Mouse (Mus musculus) spleen, embryonic (tissue): ENCODE data around the gene S100a10.
"Not testable (repeated sequence)": the region's sequence is repeated elsewhere in the genome, so short reads cannot be mapped to it uniquely, and the experiment has no call there.

Experiments
- CTCF ChIA-PET: fragments of 350-600 bp; sonication (Branson Sonifier 250); formaldehyde crosslinking; loops from one replicate; lab custom pipeline; 2022; lab: Charles Lee

S100a10 gene

DNA sequence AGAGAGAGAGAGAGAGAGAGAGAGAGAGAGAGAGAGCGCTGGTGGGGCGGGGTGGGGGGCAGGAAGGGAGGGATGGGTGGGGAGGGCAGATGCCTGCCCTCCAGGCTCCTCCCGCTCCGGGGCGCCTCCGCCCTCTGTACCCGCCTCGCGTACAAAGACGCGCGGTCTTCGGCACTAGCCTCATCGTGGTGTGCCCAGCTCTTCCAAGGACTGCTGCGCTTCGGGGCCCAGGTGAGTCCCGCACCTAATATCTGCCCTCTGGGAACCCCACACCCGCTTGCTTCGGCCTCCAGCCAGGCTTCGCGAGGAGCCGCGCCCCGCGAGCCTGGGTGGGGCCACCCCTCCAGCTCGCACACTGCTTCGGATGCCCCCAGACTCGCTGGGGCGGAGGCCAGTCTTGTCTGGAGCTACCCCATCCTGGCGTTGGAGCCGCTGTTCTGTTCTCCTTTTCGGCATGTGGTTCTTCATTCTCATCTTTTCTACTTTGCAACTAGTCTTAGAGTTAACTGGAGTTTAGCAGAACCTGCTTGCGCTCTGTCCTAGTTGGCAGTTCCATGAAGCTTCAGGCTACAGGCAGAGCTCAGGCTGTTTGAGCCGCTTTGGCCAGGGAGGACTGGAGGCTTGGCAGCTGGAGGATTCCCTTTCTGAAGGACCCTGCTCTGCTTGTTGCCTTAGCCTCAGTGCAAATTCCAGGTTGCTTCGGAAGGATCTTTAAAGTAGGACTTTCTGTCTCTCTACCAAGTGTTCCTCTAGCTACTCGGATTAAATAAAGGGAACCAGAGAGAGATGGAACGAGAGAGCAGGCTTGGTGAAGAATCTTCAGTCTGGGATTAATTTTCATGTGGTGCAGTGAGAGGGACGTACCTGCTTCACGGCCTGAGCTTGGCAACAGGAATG lies at the start of gene S100a10:
Gene S100a10 (plus strand): TSS at position 100 of the 897 bp plus-strand sequence.
- CTCF ChIA-PET: no interaction called here

DNA sequence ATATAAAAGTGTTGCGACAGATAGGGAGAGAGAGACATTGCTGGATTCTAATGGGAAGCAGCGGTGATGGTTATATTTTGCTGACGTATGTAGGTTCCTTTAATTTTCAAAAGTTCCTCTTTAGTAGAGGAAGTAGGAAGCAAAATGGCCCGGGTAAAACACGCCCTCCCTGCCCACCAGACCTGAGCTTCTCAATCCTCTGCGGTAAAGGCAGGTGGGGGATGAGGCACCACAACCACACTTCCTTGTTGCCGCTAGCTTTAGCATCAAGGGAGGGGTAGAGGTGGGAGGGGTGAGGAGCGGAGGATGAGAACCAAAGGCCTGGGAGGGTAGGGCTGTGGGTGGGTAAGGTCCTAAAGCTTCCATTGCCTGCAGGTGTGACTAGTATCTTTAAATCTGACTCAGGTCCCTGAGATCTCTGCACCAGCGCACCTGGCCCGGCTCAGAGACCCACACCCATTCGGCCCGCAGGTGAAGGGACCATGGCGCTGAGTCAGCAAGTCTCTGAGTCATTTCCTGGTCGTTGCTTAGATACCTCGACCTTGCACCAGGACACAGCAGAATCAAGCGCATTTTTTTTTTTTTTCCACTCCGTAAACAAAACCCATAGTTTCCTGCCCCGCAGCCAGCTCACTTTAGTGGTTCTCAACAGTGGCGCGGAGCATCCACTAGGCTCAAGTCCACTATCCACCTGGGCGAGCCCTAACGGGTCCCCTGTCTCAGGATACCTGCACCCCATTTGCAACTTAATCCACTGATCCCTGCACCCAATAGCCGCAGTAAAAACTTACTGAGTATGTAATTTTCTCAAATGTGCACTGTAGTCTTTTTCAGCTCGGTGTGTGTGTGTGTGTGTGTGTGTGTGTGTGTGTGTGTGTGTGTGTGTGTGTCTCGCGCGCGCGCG lies 48.7 kb upstream of the S100a10 start:
- CTCF ChIA-PET: interaction anchor here (0.7 kb wide), 1 partner anchor 32 kb away, joined by 4 read pairs; no protein-coding TSS in a partner anchor

DNA sequence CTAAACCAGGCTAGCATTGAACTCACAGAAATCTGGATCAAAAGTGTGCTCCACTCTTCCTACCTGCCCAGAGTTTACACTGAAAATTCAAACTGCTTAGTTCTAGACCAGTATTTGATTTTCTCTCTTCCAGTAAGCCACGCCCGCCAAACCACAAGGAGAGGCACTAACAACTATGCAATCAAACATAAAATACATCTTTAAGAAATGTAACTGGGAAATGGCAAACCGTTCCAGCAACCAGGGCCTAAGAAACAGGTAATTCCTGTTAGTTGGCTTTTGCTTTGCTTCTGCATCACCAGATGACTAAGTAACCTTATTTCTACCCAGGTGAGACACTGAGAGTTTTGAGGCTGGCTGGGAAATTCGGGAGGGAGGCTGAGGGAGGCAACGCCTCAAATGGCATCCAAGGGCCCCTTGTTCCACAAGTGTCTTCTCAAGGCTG lies 48.0 kb upstream of the S100a10 start:
- CTCF ChIA-PET: no interaction called here

DNA sequence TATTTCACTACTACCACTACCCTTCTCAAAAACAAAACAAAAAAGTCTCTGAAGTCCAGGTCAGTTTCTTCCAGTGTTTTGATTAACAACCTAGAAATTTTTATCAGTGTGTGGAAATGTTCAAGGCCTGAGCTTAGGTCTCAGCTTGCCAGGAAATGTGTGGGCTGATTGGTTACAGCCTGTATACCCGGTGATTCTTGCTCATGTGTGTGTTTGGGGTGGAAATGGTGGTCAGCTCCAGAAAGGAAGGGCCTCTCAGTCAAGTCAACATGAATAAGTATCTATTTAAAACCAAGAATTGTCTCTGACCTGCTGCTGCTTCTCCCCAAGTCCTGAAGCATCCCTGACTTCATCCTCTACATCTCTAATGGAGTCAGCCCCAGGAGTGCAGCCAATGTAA lies 45.6 kb upstream of the S100a10 start:
- CTCF ChIA-PET: no interaction called here

GRCm38 (mm10) chr3:93511036-93511435 lies 43.8 kb upstream of the S100a10 start:
- CTCF ChIA-PET: no interaction called here

DNA sequence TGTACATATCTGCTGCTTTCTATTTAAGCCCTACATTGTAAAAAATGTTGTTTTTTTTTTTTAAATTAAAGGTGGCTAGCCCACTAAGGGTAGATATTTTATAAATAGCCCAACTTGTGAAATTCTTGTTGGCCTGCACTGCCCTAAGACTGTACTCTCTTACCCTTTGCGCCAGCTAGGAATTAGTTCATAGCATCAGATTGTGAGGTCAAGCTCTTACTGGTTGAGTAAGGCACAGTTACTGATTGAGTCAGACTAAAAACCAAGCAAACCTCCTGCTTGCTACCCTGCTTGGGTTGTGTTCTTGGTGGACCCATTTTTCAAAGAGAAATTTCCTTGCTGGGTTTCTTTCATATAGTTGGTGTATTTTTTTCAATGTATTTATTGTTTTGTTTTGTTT lies 43.1 kb upstream of the S100a10 start:
- CTCF ChIA-PET: interaction anchor here (0.6 kb wide), 1 partner anchor 86 kb away, joined by 3 read pairs; no protein-coding TSS in a partner anchor

DNA sequence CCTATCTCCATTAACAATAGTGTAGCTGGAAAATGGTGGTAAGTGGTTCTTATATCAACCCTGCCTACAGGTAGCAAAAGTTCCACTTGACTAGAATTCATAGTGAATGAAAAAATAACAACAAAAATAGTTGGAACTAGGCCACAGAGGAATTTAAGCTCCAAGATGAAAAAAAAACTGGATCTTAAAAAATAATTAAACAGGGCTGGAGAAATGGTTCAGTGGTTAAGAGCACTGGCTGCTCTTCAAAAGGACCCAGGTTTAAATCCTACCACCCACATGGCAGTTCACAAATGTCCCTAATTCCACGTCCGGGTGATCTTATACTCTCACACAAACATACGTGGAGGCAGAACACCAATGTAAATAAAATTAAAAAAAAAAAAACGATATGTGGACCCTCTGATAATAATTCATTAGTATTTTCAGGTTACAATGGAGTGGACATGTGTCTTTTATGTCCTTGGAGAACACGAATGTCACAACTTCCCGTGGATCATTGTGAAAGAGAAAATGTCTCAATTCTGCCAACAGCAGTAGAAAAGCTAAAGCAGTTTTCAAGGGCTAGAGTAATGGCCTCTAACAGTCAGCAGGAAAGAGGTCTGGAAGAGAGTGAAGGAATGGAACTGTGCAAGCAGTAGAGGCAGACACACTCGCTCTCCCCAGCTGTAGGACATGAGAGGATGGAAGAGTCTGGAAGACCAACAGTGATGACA lies 42.3 kb upstream of the S100a10 start:
- CTCF ChIA-PET: interaction anchor here (0.6 kb wide), 1 partner anchor 85 kb away, joined by 3 read pairs; no protein-coding TSS in a partner anchor

GRCm38 (mm10) chr3:93514628-93515027 lies 40.3 kb upstream of the S100a10 start:
- CTCF ChIA-PET: interaction anchor here (0.5 to 0.6 kb wide), 2 partner anchors 73 to 928 kb away, joined by 3 to 5 read pairs; no protein-coding TSS in a partner anchor

- CTCF ChIA-PET: no interaction called here
Measured at GRCm38 (mm10) chr3:93517343-93517742, 37.5 kb upstream of the S100a10 start.

- CTCF ChIA-PET: interaction anchor here (0.6 kb wide), 1 partner anchor 33 kb away, joined by 3 read pairs; no protein-coding TSS in a partner anchor
Measured at GRCm38 (mm10) chr3:93519856-93520329, 35.0 kb upstream of the S100a10 start.

GRCm38 (mm10) chr3:93520330-93521193 lies 34.3 kb upstream of the S100a10 start, which contains the start of gene S100a11:
TSS of gene S100a11 (plus strand) at chr3:93520488.
- CTCF ChIA-PET: interaction anchor here (0.6 to 1.3 kb wide), 2 partner anchors 26 to 32 kb away, joined by 3 to 4 read pairs; no protein-coding TSS in a partner anchor

GRCm38 (mm10) chr3:93521462-93522057 lies 33.3 kb upstream of the S100a10 start:
- CTCF ChIA-PET: interaction anchor here (1.3 kb wide), 1 partner anchor 25 kb away, joined by 4 read pairs; no protein-coding TSS in a partner anchor

DNA sequence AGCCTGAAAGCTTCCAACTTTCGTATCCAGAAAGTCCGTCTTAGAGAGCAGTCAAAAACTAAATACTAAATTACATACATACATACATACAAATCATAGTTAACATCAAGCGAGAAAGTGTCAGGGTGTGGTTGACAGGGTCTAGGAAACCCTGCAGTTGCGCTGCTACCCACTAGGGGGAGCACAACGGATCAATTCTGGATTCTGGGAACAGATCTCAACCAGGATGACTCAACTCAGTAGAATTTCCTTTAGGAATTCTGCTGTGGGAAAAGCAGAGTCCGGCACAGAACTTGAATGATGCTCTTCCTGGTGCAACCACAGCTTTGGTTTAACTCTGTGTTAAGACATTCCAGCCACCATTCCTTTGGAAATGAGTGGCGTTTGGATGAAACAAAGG lies 32.3 kb upstream of the S100a10 start:
- CTCF ChIA-PET: no interaction called here

- CTCF ChIA-PET: no interaction called here
Measured at GRCm38 (mm10) chr3:93527300-93527699, 27.6 kb upstream of the S100a10 start.

- CTCF ChIA-PET: no interaction called here
Measured at GRCm38 (mm10) chr3:93528807-93529206, 26.1 kb upstream of the S100a10 start.

- CTCF ChIA-PET: no interaction called here
Measured at GRCm38 (mm10) chr3:93537068-93537576, 17.8 kb upstream of the S100a10 start.

DNA sequence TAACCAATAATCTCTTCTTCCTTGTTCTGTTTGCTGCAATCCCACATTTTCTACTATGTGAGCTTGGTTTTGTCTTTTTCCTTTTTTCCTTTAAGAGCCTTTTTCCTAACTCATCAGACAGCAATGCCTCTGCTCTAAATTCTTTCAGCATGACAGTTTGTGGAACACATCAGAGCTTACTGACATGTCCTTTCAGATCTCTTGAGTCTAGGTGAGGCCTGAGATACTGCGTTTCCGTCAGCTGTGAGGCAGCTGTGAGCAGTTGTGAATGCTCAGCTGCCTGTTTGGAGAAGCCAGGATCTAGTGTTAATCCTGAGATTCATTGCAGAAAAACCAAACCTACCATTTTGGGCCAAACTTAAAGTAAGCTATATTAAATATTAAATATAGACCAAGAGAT lies 16.4 kb upstream of the S100a10 start:
- CTCF ChIA-PET: interaction anchor here (0.6 kb wide), 2 partner anchors 30 to 33 kb away, joined by 3 to 4 read pairs; no protein-coding TSS in a partner anchor

DNA sequence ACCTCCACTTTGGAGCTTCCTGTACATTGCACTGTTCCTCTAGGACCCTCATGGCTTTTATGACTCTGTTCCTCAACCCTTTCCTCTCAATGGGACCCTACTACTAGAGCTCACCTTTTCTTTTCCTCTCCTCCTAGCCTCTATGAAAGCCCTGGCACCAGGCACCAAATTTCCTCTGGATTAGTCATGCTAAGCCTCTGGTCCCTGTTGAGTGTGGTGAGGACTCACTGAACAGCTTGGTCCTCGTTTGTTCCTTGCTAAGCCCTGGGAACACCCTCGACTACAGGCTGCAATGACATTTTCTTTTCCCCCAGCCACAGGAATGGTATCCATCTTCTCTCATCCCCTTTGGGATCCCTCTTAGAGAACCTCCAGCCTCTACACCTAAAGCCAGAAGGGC lies 13.4 kb upstream of the S100a10 start:
- CTCF ChIA-PET: interaction anchor here (0.5 kb wide), 1 partner anchor 17 kb away, joined by 4 read pairs; no protein-coding TSS in a partner anchor

DNA sequence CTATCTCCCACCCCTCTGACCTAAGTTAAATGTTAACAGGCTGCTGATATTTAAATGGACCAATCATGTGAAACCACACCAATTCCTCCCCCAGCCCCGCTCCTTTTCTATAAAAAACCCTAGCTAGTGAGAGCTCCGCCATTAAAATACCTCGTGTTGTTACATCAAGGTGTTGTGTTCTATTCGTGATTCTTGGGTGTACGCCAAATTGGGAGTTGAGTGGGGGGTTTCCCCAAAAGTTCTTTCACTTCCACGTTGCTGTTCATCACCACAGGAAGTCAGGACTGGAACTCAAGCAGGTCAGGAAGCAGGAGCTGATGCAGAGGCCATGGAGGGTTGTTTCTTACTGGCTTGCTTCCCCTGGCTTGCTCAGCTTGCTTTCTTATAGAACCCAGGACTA lies 10.7 kb upstream of the S100a10 start:
- CTCF ChIA-PET: not testable (repeated sequence)
